Mouse (Mus musculus) mouse embryonic stem cell (cell line): Measurements from ENCODE around the gene Wrap73.

ENCODE experiments used
- in situ Hi-C, 2 experiments: fragments of 300-500 bp; cut with MboI; formaldehyde crosslinking; loops; 1 replicate in 1 of 2; 3 replicates in 1 of 2; pipeline ENCODE4 v1.14.3; 2019 to 2020; ENCODE audit warnings: low sequenced_read_pairs in 2 of 2, low pct_unique_long_range_greater_than_20kb in 1 of 2, mixed read lengths in 1 of 2; ENCODE audit not compliant: unreplicated experiment in 1 of 2

Wrap73 gene

GRCm38 (mm10) chr4:154213586-154213985 is 71.4 kb downstream of the Wrap73 start:
- in situ Hi-C loops: no loop called here

GRCm38 (mm10) chr4:154214075-154214474 is 71.9 kb downstream of the Wrap73 start:
- in situ Hi-C loops: no loop called here
